Mouse (Mus musculus) MEL (cell line): ENCODE measurements around the gene Nanos3.

Experiments
- CTCF ChIP-seq, 3 experiments: IDR thresholded peaks in 2 of 3; conservative IDR thresholded peaks in 1 of 3; 2 replicates each; pipeline ENCODE4 v1.5.1; 2011 to 2012; ENCODE audit warnings: low read length in 3 of 3, low read depth in 2 of 3, mild to moderate bottlenecking in 2 of 3, improper control_type of control experiment in 1 of 3, inconsistent platforms in 1 of 3, mixed read lengths in 1 of 3, moderate library complexity in 1 of 3; ENCODE audit not compliant: control insufficient read depth in 1 of 3, insufficient read depth in 1 of 3, poor library complexity in 1 of 3, severe bottlenecking in 1 of 3
- EP300 ChIP-seq, 2 experiments: IDR thresholded peaks; 2 replicates each; pipeline ENCODE4 v1.6.1; 2011; ENCODE audit warnings: improper control_type of control experiment in 2 of 2, low read length in 2 of 2, low read depth in 1 of 2, mild to moderate bottlenecking in 1 of 2
- GATA1 ChIP-seq: IDR thresholded peaks from 2 replicates; pipeline ENCODE4 v1.6.1; 2011; ENCODE audit warnings: low read depth, low read length, improper control_type of control experiment
- POLR2A ChIP-seq, 2 experiments: IDR thresholded peaks; 2 replicates each; pipeline ENCODE4 v1.6.1; 2011 to 2012; ENCODE audit warnings: low read length in 2 of 2, mild to moderate bottlenecking in 2 of 2, control low read depth in 1 of 2, improper control_type of control experiment in 1 of 2, low read depth in 1 of 2, moderate library complexity in 1 of 2; ENCODE audit not compliant: control insufficient read depth in 1 of 2, insufficient read depth in 1 of 2, poor library complexity in 1 of 2
- TBP ChIP-seq: IDR thresholded peaks from 2 replicates; pipeline ENCODE4 v1.8.0; 2011; ENCODE audit warnings: low read depth, low read length, improper control_type of control experiment

DNA sequence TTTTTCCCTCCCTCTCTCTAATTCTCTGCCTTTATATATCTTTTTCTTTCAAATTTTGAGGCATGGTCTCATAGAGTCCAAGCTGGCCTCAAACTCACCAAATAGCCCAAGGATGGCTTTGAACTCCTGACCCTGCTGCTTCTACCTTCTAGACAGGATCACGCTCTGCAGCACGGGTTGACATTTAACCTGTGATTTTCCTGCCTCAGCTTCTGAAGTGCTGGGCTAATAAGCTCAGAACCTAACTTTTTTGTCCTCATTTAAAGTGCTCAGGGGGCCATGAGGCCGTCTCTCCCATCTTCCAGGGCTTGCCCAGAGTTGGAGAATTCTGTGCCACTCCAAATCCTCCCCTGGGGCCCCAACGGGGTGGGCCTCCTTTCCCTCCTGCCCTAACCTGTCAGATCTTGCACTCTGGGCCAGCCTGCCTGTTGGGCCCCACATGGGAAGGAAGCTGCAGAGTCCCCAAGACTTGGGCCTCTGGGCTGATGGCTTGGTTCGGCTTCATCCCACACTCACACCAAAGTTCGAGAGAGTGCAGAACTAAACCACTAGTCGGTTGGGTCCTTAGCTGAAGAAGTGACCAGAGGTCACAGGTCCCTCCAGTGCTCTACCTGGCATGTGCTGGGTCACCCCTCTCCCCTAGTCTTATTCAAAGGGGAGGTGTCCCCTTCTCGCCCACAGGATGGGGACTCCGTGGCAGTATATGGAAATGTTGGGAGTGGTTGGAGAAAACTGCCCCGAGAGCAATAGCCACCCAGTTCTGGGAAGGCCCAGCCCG is 14.5 kb upstream of the Nanos3 start:
- TF ChIP-seq POLR2A (IDR thresholded peaks at IDR 0.05; ENCODE audit: control insufficient read depth in 1 of 2, insufficient read depth in 1 of 2, low read depth in 1 of 2, low read length in 2 of 2, poor library complexity in 1 of 2) (no peak), GATA1 (no peak), CTCF (IDR thresholded peaks at IDR 0.05 in 2 of 3, conservative IDR thresholded peaks at IDR 0.05 in 1 of 3; ENCODE audit: control insufficient read depth in 1 of 3, insufficient read depth in 1 of 3, low read depth in 2 of 3, low read length in 3 of 3, poor library complexity in 1 of 3, severe bottlenecking in 1 of 3) (no peak), EP300 (IDR thresholded peaks at IDR 0.05; ENCODE audit: low read depth in 1 of 2, low read length in 2 of 2) (no peak), TBP (no peak)
